Mouse (Mus musculus): Measurements from ENCODE around the gene Supt7l.

GRCm38 (mm10) chr5:31487889-31488288, 39.7 kb downstream of the Supt7l start:
- TF ChIP-seq CTCF (IDR thresholded peaks at IDR 0.05; ENCODE audit: low read depth) (no peak), EP300 (IDR thresholded peaks at IDR 0.05; ENCODE audit: low read depth) (no peak)

Data from liver, postnatal 0 days (tissue).